Mouse (Mus musculus): ENCODE results near the gene Nmnat3. TPM values are rescaled to one million over a fixed set of nuclear protein-coding genes. Genes with fewer than 3 reads are reported as not detected.

Gene Nmnat3
- total and polyA plus RNA-seq, 3 experiments = 16.0 to 19.3 (median 17.5) TPM

DNA sequence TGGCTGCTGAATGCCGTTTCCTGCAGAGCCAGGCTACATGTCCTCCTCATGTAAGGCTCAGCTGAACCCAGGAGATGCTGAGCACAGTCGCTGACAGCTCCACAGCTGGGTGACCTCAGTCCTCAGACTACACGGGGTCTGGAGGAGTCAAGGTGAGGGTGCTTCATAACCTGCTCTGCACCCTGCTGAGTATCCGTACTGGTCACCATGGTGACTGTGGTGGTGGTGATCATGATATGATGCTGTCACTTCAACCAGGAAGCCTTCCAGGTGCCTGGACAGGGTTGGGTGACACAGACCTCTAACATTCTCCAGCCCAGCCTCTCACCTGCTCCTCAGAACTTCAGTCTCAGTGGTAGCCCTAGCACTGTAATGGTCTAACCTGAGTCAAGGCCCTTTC, 150.6 kb downstream of the Nmnat3 start:
- Histone ChIP-seq H3K27ac (no peak overlapping the region), H3K9ac (ENCODE audit: low read depth, low read length) (no peak overlapping the region), H3K4me1 (ENCODE audit: control insufficient read depth, insufficient read depth, low read length) (no peaks in the 10 kb centered on the region; the same call in 1 of the 2 replicates), H3K27me3 (ENCODE audit: control insufficient read depth, insufficient read depth, low read length) (no peaks in the 10 kb centered on the region), H3K79me2 (replicated peaks; ENCODE audit: control insufficient read depth, insufficient read depth, low read length) (no peaks in the 10 kb centered on the region), H3K4me3 (no peak overlapping the region), H3K36me3 (ENCODE audit: control insufficient read depth, insufficient read depth, low read length) (no peaks in the 10 kb centered on the region)
- WGBS = 72% methylated on average over 4 of the region's 4 CpGs
- intact Hi-C loops (cut with DNase I) = no loop called here
- no peak for TF ChIP-seq EP300 (IDR thresholded peaks at IDR 0.05; ENCODE audit: insufficient read depth, low read depth, low read length)
- no peak for TF ChIP-seq CTCF (IDR thresholded peaks at IDR 0.05)
- no peak for TF ChIP-seq POLR2A (IDR thresholded peaks at IDR 0.05; ENCODE audit: insufficient read depth, low read depth, low read length)
- no peak for DNase-seq

GRCm38 (mm10) chr9:98439091-98439490, 151.9 kb downstream of the Nmnat3 start:
- whole genome bisulfite sequencing = 71% methylated on average over 3 of the region's 3 CpGs
- H3K4me1 ChIP-seq (ENCODE audit: control insufficient read depth, insufficient read depth, low read length) = no peaks in the 10 kb centered on the region; the same call in 1 of the 2 replicates
- no peaks in the 10 kb centered on the region for H3K36me3 ChIP-seq (ENCODE audit: control insufficient read depth, insufficient read depth, low read length)
- H3K79me2 ChIP-seq (replicated peaks; ENCODE audit: control insufficient read depth, insufficient read depth, low read length) = no peaks in the 10 kb centered on the region
- no peak overlapping the region for H3K27ac ChIP-seq
- no peak overlapping the region for H3K4me3 ChIP-seq
- TF ChIP-seq CTCF (IDR thresholded peaks at IDR 0.05) = no peak
- no peak for TF ChIP-seq EP300 (IDR thresholded peaks at IDR 0.05; ENCODE audit: insufficient read depth, low read depth, low read length)
- TF ChIP-seq POLR2A (IDR thresholded peaks at IDR 0.05; ENCODE audit: insufficient read depth, low read depth, low read length) = no peak
- intact Hi-C loops (cut with DNase I) = no loop called here
- no peak overlapping the region for H3K9ac ChIP-seq (ENCODE audit: low read depth, low read length)
- no peaks in the 10 kb centered on the region for H3K27me3 ChIP-seq (ENCODE audit: control insufficient read depth, insufficient read depth, low read length)
- no peak for DNase-seq

- WGBS = 33% methylated on average over 5 of the region's 5 CpGs
- DNase-seq = peak in 1 of 2 experiments; percentile 40
- peak; percentile 82 for TF ChIP-seq CTCF (IDR thresholded peaks at IDR 0.05)
- TF ChIP-seq EP300 (IDR thresholded peaks at IDR 0.05; ENCODE audit: insufficient read depth, low read depth, low read length) = 0 out of 2 replicates have a peak, but pooled peaks have one; percentile 26
- TF ChIP-seq POLR2A (IDR thresholded peaks at IDR 0.05; ENCODE audit: insufficient read depth, low read depth, low read length) = no peak
- no peaks in the 10 kb centered on the region for H3K27me3 ChIP-seq (ENCODE audit: control insufficient read depth, insufficient read depth, low read length)
- intact Hi-C loops (cut with DNase I) = loop anchor here (1.0 to 5.0 kb wide), 2 partner anchors 55 to 96 kb away; no protein-coding TSS in a partner anchor
- no peaks in the 10 kb centered on the region for H3K36me3 ChIP-seq (ENCODE audit: control insufficient read depth, insufficient read depth, low read length)
- peaks cover 3% of the 10 kb centered on the region; the same call in 1 of the 2 replicates for H3K4me1 ChIP-seq (ENCODE audit: control insufficient read depth, insufficient read depth, low read length)
- H3K9ac ChIP-seq (ENCODE audit: low read depth, low read length) = no peak overlapping the region
- no peaks in the 10 kb centered on the region for H3K79me2 ChIP-seq (replicated peaks; ENCODE audit: control insufficient read depth, insufficient read depth, low read length)
- no peak overlapping the region for H3K4me3 ChIP-seq
- no peak overlapping the region for H3K27ac ChIP-seq
Measured at GRCm38 (mm10) chr9:98442638-98443037, 155.4 kb downstream of the Nmnat3 start.

DNA sequence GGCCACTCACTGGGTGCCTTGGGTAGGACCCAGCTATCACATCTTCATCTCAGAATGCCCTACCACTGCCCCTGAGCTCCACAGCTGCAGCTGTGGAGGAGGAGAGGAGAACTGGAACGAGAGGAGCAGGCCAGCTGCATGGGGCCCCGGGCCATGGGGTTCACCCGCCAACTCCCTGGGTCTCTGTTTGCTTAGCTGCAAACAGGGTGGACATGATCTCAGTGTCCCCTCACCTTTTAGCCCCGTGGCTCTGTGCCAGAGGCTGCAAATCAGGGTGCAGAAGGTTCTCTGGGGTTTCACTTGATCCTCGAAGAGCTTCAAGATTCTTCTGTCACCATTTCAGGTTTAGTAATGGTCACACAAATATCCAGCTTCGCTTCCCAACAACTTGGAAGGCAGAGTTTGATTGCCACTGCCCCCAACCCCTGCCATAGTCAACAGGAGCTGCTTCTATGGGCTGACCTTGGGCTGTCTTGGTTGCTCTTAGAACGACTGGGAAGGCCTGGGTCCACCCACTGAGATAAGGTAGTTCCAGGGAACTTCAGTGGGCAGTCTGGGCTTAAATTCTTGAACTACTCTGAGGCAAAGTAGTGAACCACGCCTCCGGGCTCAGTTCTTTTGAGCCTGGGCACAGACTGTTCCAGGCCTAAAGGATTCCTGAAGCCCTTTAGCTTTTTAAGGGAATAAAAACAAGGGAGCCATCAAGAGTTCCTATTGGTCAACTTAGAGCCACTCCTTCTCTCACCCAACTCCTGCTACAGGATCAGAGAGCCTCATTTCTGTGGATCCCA, 158.3 kb downstream of the Nmnat3 start:
- Histone ChIP-seq H3K27ac (no peak overlapping the region), H3K4me3 (no peak overlapping the region), H3K36me3 (ENCODE audit: control insufficient read depth, insufficient read depth, low read length) (no peaks in the 10 kb centered on the region), H3K27me3 (ENCODE audit: control insufficient read depth, insufficient read depth, low read length) (no peaks in the 10 kb centered on the region), H3K79me2 (replicated peaks; ENCODE audit: control insufficient read depth, insufficient read depth, low read length) (no peaks in the 10 kb centered on the region), H3K4me1 (ENCODE audit: control insufficient read depth, insufficient read depth, low read length) (peaks cover 3% of the 10 kb centered on the region; the same call in 1 of the 2 replicates), H3K9ac (ENCODE audit: low read depth, low read length) (no peak overlapping the region)
- 75% methylated on average over 9 of the region's 9 CpGs for WGBS
- TF ChIP-seq EP300 (IDR thresholded peaks at IDR 0.05; ENCODE audit: insufficient read depth, low read depth, low read length) (no peak), POLR2A (IDR thresholded peaks at IDR 0.05; ENCODE audit: insufficient read depth, low read depth, low read length) (no peak), CTCF (IDR thresholded peaks at IDR 0.05) (no peak)
- intact Hi-C loops (cut with DNase I) = no loop called here
- DNase-seq = no peak

GRCm38 (mm10) chr9:98450976-98451375, 163.7 kb downstream of the Nmnat3 start:
- Histone ChIP-seq H3K36me3 (ENCODE audit: control insufficient read depth, insufficient read depth, low read length) (no peaks in the 10 kb centered on the region), H3K4me1 (ENCODE audit: control insufficient read depth, insufficient read depth, low read length) (no peaks in the 10 kb centered on the region), H3K27me3 (ENCODE audit: control insufficient read depth, insufficient read depth, low read length) (no peaks in the 10 kb centered on the region), H3K79me2 (replicated peaks; ENCODE audit: control insufficient read depth, insufficient read depth, low read length) (no peaks in the 10 kb centered on the region), H3K27ac (no peak overlapping the region), H3K4me3 (no peak overlapping the region), H3K9ac (ENCODE audit: low read depth, low read length) (no peak overlapping the region)
- no peak for DNase-seq
- TF ChIP-seq EP300 (IDR thresholded peaks at IDR 0.05; ENCODE audit: insufficient read depth, low read depth, low read length) = no peak
- TF ChIP-seq POLR2A (IDR thresholded peaks at IDR 0.05; ENCODE audit: insufficient read depth, low read depth, low read length) = no peak
- TF ChIP-seq CTCF (IDR thresholded peaks at IDR 0.05) = no peak
- 67% methylated on average over 1 of the region's 1 CpGs for WGBS
- intact Hi-C loops (cut with DNase I) = no loop called here

DNA sequence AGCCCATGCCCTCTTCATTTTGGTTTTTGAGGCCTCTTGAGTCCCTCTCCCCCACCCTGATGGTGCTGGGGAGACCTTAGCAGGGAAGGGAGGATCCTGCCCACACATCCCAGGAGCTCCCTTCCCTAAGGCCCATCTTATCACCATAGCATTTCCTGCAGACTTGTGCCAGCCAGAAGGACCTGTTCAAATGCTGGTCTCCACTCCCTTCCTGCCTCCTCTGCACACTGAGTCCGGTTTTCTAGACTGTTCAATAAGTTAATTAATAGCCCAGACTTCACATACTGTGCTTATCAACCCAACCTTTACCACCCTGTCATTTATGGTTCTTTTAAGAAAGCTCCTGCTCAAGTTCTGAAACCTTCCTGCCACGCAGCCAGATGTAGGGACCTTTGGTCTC, 179.5 kb downstream of the Nmnat3 start:
- Histone ChIP-seq H3K4me3 (no peak overlapping the region), H3K9ac (ENCODE audit: low read depth, low read length) (no peak overlapping the region), H3K36me3 (ENCODE audit: control insufficient read depth, insufficient read depth, low read length) (no peaks in the 10 kb centered on the region), H3K27me3 (ENCODE audit: control insufficient read depth, insufficient read depth, low read length) (no peaks in the 10 kb centered on the region), H3K79me2 (replicated peaks; ENCODE audit: control insufficient read depth, insufficient read depth, low read length) (no peaks in the 10 kb centered on the region), H3K4me1 (ENCODE audit: control insufficient read depth, insufficient read depth, low read length) (no peaks in the 10 kb centered on the region), H3K27ac (no peak overlapping the region)
- TF ChIP-seq CTCF (IDR thresholded peaks at IDR 0.05) (no peak), POLR2A (IDR thresholded peaks at IDR 0.05; ENCODE audit: insufficient read depth, low read depth, low read length) (no peak), EP300 (IDR thresholded peaks at IDR 0.05; ENCODE audit: insufficient read depth, low read depth, low read length) (no peak)
- WGBS = 32% methylated on average over 2 of the region's 2 CpGs
- no peak for DNase-seq
- intact Hi-C loops (cut with DNase I) = no loop called here

Other genes starting within 250 kb of the Nmnat3 start
- gene Rbp1, start 135.5 kb downstream of the Nmnat3 start, total RNA-seq (2021) = 1 to 10 TPM; 7.4 to 7.9 TPM
- 6.3 and 11.5 TPM in 2 replicates for gene Rbp1, start 135.5 kb downstream of the Nmnat3 start, polyA plus RNA-seq (2012; rRNA removed)
- gene Rbp2, start 198.7 kb downstream of the Nmnat3 start, total RNA-seq (2021) = under 1 TPM in 1 of 2 experiments, not detected in 1; 0.44 TPM
- not detected in 2 replicates for gene Rbp2, start 198.7 kb downstream of the Nmnat3 start, polyA plus RNA-seq (2012; rRNA removed)